Mouse (Mus musculus) limb, embryonic 15.5 days (tissue): ENCODE measurements at regions not wholly inside any gene's neighbourhood (a gene's known extent, or its start where the extent isn't known, plus 50 kb on each side); places are given as distances from the start of the nearest gene placed in this dataset.

Experiments used
- ATAC-seq: fragments of 200-750 bp; cut with Nextera tagmentation; 2 replicates; pipeline ENCODE4 v1.8.0; 2017; ENCODE audit warnings: low read depth, moderate TSS enrichment; ENCODE audit not compliant: insufficient number of reproducible peaks, low FRiP score, low TSS enrichment
- H3K27ac ChIP-seq: fragments of 300-500 bp; sonication (generic); 2 replicates; pipeline ENCODE4 v1.5.1; 2015; ENCODE audit warnings: moderate library complexity, mild to moderate bottlenecking, inconsistent platforms
- H3K27me3 ChIP-seq: fragments of 300-500 bp; sonication (generic); 2 replicates; pipeline ENCODE4 v1.6.1; 2015; ENCODE audit warnings: inconsistent platforms
- H3K36me3 ChIP-seq: fragments of 300-500 bp; sonication (generic); 2 replicates; pipeline ENCODE4 v1.6.1; 2015; ENCODE audit warnings: inconsistent platforms
- H3K4me1 ChIP-seq: fragments of 300-500 bp; sonication (generic); 2 replicates; pipeline ENCODE4 v1.6.1; 2015; ENCODE audit warnings: inconsistent platforms
- H3K4me2 ChIP-seq: fragments of 300-500 bp; sonication (generic); 2 replicates; pipeline ENCODE4 v1.6.1; 2015; ENCODE audit warnings: mild to moderate bottlenecking, inconsistent platforms
- H3K4me3 ChIP-seq: fragments of 300-500 bp; sonication (generic); 2 replicates; pipeline ENCODE4 v1.5.1; 2015; ENCODE audit warnings: mild to moderate bottlenecking, inconsistent platforms
- H3K9ac ChIP-seq: fragments of 300-500 bp; sonication (generic); 2 replicates; pipeline ENCODE4 v1.6.1; 2015; ENCODE audit warnings: inconsistent platforms
- H3K9me3 ChIP-seq: fragments of 300-500 bp; sonication (generic); 2 replicates; pipeline ENCODE4 v1.6.1; 2016; ENCODE audit warnings: inconsistent platforms
- WGBS: fragments of 180-500 bp; shearing (Covaris S2); methylation state at CpG from one replicate; pipeline ENCODE4 v1.1.7; 2015; 5-methylcytosine and 5-hydroxymethylcytosine counted together

- ATAC-seq: no peak
- Histone ChIP-seq H3K36me3 (no peaks in the 10 kb centered on the region), H3K4me3 (no peak overlapping the region), H3K4me2 (no peak overlapping the region), H3K27me3 (no peaks in the 10 kb centered on the region), H3K27ac (no peak overlapping the region), H3K9ac (no peak overlapping the region), H3K9me3 (no peaks in the 10 kb centered on the region), H3K4me1 (peaks cover 30% of the 10 kb centered on the region)
- 81% methylated on average over 2 of the region's 2 CpGs for WGBS
Observed at GRCm38 (mm10) chr12:71749668-71750067, 81.2 kb upstream of the Daam1 start.

DNA sequence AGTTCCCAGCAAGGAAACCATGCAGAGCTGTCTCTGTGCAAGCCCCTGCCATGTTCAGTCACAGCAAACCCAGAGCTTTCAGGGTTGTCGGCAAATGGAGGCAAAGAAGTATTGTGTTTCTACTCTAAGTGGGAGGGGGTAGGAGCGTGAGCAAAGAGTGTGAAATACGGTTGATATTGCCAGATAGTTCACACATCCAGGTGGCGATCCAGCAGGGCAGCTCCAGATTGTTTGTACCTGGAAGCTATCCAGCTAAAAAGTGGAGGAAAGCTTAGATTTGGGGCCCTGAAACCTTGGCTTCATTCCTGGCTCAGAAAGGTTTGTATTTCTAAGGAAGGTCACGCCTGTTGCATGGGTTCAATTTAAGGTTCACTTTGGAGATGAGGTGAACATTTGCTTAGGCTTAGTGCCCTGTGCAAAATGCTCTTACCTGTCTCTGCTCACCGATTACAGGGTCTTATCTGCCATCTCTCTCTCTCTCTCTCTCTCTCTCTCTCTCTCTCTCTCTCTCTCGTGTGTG, 78.1 kb upstream of the Daam1 start:
- Histone ChIP-seq H3K27me3 (no peaks in the 10 kb centered on the region), H3K4me2 (no peak overlapping the region), H3K27ac (no peak overlapping the region), H3K9ac (no peak overlapping the region), H3K9me3 (no peaks in the 10 kb centered on the region), H3K4me3 (no peak overlapping the region), H3K4me1 (peaks cover 22% of the 10 kb centered on the region), H3K36me3 (no peaks in the 10 kb centered on the region)
- ATAC-seq: no peak
- whole genome bisulfite sequencing: 40% methylated on average over 6 of the region's 7 CpGs

- Histone ChIP-seq H3K4me3 (no peak overlapping the region), H3K27ac (no peak overlapping the region), H3K4me1 (peaks cover 17% of the 10 kb centered on the region), H3K4me2 (no peak overlapping the region), H3K9ac (no peak overlapping the region), H3K27me3 (no peaks in the 10 kb centered on the region), H3K9me3 (no peaks in the 10 kb centered on the region), H3K36me3 (no peaks in the 10 kb centered on the region)
- ATAC-seq: no peak
- WGBS: 87% methylated on average over 3 of the region's 3 CpGs
Observed at GRCm38 (mm10) chr12:71753276-71753675, 77.6 kb upstream of the Daam1 start.

DNA sequence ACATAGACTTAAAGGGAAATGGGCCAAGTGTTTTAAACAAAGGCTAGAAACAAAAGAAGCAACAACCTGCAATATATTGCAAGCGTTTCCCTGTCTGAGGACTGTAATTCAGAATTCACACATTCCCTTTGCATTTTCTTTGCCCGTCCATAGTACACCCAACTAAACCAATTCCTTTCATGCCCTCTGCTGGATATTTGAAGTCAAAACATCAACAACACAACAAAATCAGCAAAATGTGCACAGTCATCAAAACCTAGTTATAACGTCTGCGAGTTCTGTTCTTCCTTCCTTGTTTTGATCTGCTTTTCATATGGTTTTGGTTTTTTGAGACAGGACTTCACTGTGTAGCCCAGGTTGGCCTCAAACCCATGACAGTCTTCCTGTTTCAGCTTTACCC, 67.7 kb upstream of the Daam1 start:
- Histone ChIP-seq H3K27ac (no peak overlapping the region), H3K9me3 (no peaks in the 10 kb centered on the region), H3K4me2 (no peak overlapping the region), H3K4me1 (no peaks in the 10 kb centered on the region), H3K36me3 (no peaks in the 10 kb centered on the region), H3K9ac (no peak overlapping the region), H3K4me3 (no peak overlapping the region), H3K27me3 (no peaks in the 10 kb centered on the region)
- ATAC-seq: no peak
- WGBS: 58% methylated on average over 4 of the region's 4 CpGs

- H3K36me3 ChIP-seq: no peaks in the 10 kb centered on the region
- no peaks in the 10 kb centered on the region for H3K9me3 ChIP-seq
- no peak overlapping the region for H3K9ac ChIP-seq
- H3K27me3 ChIP-seq: no peaks in the 10 kb centered on the region
- H3K4me1 ChIP-seq: 0 out of 2 replicates have a peak, but pooled peaks cover 4% of the 10 kb centered on the region
- ATAC-seq: no peak
- no peak overlapping the region for H3K4me2 ChIP-seq
- no peak overlapping the region for H3K27ac ChIP-seq
- WGBS: 91% methylated on average over 4 of the region's 4 CpGs
- H3K4me3 ChIP-seq: no peak overlapping the region
Observed at GRCm38 (mm10) chr12:71766086-71766485, 64.8 kb upstream of the Daam1 start.

- H3K36me3 ChIP-seq: no peaks in the 10 kb centered on the region
- no peaks in the 10 kb centered on the region for H3K27me3 ChIP-seq
- WGBS: 95% methylated on average over 1 of the region's 1 CpGs
- no peak overlapping the region for H3K4me3 ChIP-seq
- no peak overlapping the region for H3K27ac ChIP-seq
- H3K4me2 ChIP-seq: no peak overlapping the region
- H3K9me3 ChIP-seq: no peaks in the 10 kb centered on the region
- H3K9ac ChIP-seq: no peak overlapping the region
- 0 out of 2 replicates have a peak, but pooled peaks cover 4% of the 10 kb centered on the region for H3K4me1 ChIP-seq
- no peak for ATAC-seq
Observed at GRCm38 (mm10) chr12:71766636-71767035, 64.2 kb upstream of the Daam1 start.

- Histone ChIP-seq H3K9ac (no peak overlapping the region), H3K4me3 (no peak overlapping the region), H3K4me1 (0 out of 2 replicates have a peak, but pooled peaks cover 4% of the 10 kb centered on the region), H3K9me3 (no peaks in the 10 kb centered on the region), H3K4me2 (no peak overlapping the region), H3K36me3 (no peaks in the 10 kb centered on the region), H3K27me3 (no peaks in the 10 kb centered on the region), H3K27ac (no peak overlapping the region)
- 39% methylated on average over 3 of the region's 3 CpGs for WGBS
- no peak for ATAC-seq
Observed at GRCm38 (mm10) chr12:71767896-71768295, 63.0 kb upstream of the Daam1 start.

DNA sequence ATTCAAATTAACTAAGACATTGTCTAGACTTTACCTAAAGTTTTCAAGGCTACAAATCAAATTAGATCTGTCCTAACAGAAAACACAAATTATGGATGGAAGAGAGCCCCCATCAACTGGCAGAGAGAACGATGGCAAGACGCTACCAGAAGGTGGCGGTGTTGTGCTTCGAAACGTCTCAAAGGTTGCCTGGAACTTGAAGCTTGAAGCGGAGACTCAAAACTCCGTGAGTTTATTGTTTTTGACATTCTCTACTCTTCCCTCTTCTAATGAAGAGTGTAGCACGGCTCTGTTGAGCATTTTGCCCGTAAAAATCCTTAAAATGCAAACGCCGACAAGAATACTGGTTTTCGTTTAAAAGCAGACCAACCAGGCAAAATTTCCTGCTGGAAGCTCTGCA, 62.4 kb upstream of the Daam1 start:
- Histone ChIP-seq H3K4me3 (peak overlapping the region; percentile 37), H3K36me3 (no peaks in the 10 kb centered on the region), H3K4me2 (peak overlapping the region; percentile 60), H3K27ac (no peak overlapping the region), H3K9ac (peak overlapping the region; percentile 39; the same call in 1 of the 2 replicates), H3K27me3 (no peaks in the 10 kb centered on the region), H3K4me1 (0 out of 2 replicates have a peak, but pooled peaks cover 7% of the 10 kb centered on the region), H3K9me3 (no peaks in the 10 kb centered on the region)
- no peak for ATAC-seq
- WGBS: under 1% methylated on average over 12 of the region's 12 CpGs

GRCm38 (mm10) chr12:71768890-71769289, 62.0 kb upstream of the Daam1 start:
- H3K4me3 ChIP-seq: peak overlapping the region; percentile 37
- peak overlapping the region; percentile 60 for H3K4me2 ChIP-seq
- WGBS: 27% methylated on average over 9 of the region's 9 CpGs
- peaks cover 8% of the 10 kb centered on the region for H3K4me1 ChIP-seq
- H3K27me3 ChIP-seq: no peaks in the 10 kb centered on the region
- H3K27ac ChIP-seq: no peak overlapping the region
- no peaks in the 10 kb centered on the region for H3K36me3 ChIP-seq
- no peak for ATAC-seq
- peak overlapping the region; percentile 39; the same call in 1 of the 2 replicates for H3K9ac ChIP-seq
- no peaks in the 10 kb centered on the region for H3K9me3 ChIP-seq

DNA sequence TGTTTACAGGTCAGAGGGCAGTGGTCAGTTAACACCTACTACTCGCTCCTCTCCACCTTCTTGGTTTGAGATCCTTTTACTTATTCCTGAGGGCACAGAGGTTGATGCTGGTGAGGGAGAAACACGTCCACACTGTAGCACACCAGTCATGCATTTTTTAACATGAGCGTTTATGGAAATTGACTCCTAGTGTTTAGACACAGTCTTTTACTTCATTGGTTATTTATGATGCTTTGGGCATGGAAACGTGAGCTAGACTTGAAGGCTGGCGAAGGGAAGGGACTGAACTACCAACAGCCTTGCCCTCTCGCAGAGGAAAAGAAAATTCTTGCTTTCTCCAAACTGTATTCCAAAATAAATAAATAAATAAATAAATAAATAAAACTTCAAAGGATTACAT, 61.6 kb upstream of the Daam1 start:
- no peak overlapping the region for H3K4me3 ChIP-seq
- H3K27ac ChIP-seq: no peak overlapping the region
- H3K4me1 ChIP-seq: peaks cover 11% of the 10 kb centered on the region
- ATAC-seq: no peak
- H3K36me3 ChIP-seq: no peaks in the 10 kb centered on the region
- no peaks in the 10 kb centered on the region for H3K9me3 ChIP-seq
- no peak overlapping the region for H3K4me2 ChIP-seq
- H3K27me3 ChIP-seq: no peaks in the 10 kb centered on the region
- H3K9ac ChIP-seq: no peak overlapping the region
- 37% methylated on average over 6 of the region's 6 CpGs for WGBS

DNA sequence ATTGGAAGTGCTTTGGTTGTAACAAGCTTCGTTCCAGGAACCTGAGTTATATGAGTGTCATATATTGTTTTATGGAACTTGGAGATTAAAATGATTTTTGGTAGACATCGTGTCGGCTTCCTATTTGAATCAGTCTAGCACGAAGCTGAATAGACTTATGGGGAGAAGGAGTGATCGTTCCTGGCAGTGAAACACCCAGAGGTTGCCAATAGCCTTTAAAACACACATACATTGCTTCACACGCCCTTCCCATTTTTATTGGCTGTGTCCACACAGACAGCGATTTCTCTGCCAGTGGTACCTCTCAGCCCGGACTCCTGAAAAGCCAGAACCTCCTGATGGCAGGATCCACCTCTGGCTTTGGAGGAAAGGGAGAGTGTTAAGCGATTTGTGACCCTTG, 57.0 kb upstream of the Daam1 start:
- ATAC-seq: peak; percentile 67; the same call in 1 of the 2 replicates
- Histone ChIP-seq H3K9me3 (no peaks in the 10 kb centered on the region), H3K4me2 (no peak overlapping the region), H3K4me3 (no peak overlapping the region), H3K36me3 (no peaks in the 10 kb centered on the region), H3K9ac (no peak overlapping the region), H3K4me1 (peaks cover 14% of the 10 kb centered on the region), H3K27ac (peak overlapping the region; percentile 54), H3K27me3 (no peaks in the 10 kb centered on the region)
- WGBS: 32% methylated on average over 9 of the region's 9 CpGs

DNA sequence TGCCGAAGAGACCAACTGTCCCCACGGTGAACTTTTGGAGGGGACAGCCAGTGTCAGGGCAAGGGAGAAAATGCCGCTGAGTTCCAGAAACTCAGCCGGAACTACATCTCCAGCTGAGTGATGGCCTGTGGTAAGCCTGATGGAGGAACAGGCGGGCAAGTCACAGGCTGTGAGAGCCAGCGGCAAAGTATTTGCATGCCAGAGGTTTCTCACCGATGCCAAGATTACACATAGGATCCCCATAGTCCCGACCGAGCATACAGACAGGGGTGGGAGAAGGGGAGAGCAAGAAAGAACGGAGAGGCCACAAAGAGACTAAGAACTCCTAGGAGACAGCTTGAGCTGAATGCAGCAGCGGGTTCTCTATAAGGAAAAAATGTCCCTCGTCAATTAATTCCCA, 55.8 kb upstream of the Daam1 start:
- ATAC-seq: no peak
- H3K4me1 ChIP-seq: peaks cover 12% of the 10 kb centered on the region
- no peak overlapping the region for H3K4me2 ChIP-seq
- H3K4me3 ChIP-seq: no peak overlapping the region
- no peaks in the 10 kb centered on the region for H3K9me3 ChIP-seq
- WGBS: 72% methylated on average over 12 of the region's 12 CpGs
- no peaks in the 10 kb centered on the region for H3K36me3 ChIP-seq
- no peaks in the 10 kb centered on the region for H3K27me3 ChIP-seq
- no peak overlapping the region for H3K27ac ChIP-seq
- no peak overlapping the region for H3K9ac ChIP-seq

DNA sequence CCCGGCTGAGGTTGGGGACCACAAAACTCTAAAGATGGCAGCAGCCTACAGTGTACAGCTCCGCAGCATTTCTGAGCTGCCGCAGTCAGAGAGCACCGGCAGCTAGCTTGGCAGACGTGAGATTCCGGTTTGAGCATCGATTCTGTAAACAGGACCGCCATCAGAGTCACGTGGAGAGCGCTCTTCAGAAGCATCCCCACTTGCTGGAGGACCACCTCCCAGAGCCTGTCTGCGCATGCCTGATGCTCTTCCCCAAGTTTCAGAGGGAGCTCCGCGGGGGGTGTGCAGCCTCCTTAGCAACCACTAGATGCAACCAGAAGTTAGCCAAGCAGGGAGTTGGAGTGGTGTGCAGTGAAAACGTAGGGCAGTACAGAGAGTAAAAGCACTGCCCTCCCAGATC, 52.7 kb upstream of the Daam1 start:
- 33% methylated on average over 14 of the region's 14 CpGs for WGBS
- no peak overlapping the region for H3K4me3 ChIP-seq

More for the DNA sequence above, 52.7 kb upstream of the Daam1 start:
- Histone ChIP-seq H3K9me3 (no peaks in the 10 kb centered on the region), H3K4me1 (peaks cover 10% of the 10 kb centered on the region), H3K4me2 (peak overlapping the region; percentile 25), H3K9ac (no peak overlapping the region), H3K27ac (no peak overlapping the region), H3K27me3 (no peaks in the 10 kb centered on the region), H3K36me3 (no peaks in the 10 kb centered on the region)
- ATAC-seq: no peak
